Mouse (Mus musculus) telencephalon, adult 2 months (tissue): ENCODE measurements around the gene Glt28d2.

ENCODE experiments used
- DNase-seq: peaks from one replicate; pipeline ENCODE4 v3.0.0-alpha.2; 2011; ENCODE audit warnings: low read depth, low spot score

Gene Glt28d2

GRCm38 (mm10) chr3:85878911-85879310, 8.4 kb downstream of the Glt28d2 start:
- no peak for DNase-seq

GRCm38 (mm10) chr3:85863996-85864395, 23.3 kb downstream of the Glt28d2 start:
- no peak for DNase-seq

- no peak for DNase-seq
These were observed 24.4 kb downstream of the Glt28d2 start for GRCm38 (mm10) chr3:85862886-85863285.

GRCm38 (mm10) chr3:85860996-85861395, 26.3 kb downstream of the Glt28d2 start:
- no peak for DNase-seq

- DNase-seq, result no peak
These were observed 28.0 kb downstream of the Glt28d2 start for GRCm38 (mm10) chr3:85859311-85859710.

- no peak for DNase-seq
These were observed 28.9 kb downstream of the Glt28d2 start for GRCm38 (mm10) chr3:85858140-85859135.

GRCm38 (mm10) chr3:85857083-85857482, 30.2 kb downstream of the Glt28d2 start:
- no peak for DNase-seq

- DNase-seq, result no peak
These were observed 31.4 kb downstream of the Glt28d2 start for GRCm38 (mm10) chr3:85855947-85856346.

- no peak for DNase-seq
These were observed 32.3 kb downstream of the Glt28d2 start for GRCm38 (mm10) chr3:85855043-85855442.

- no peak for DNase-seq
These were observed 33.2 kb downstream of the Glt28d2 start for GRCm38 (mm10) chr3:85854143-85854542.

- no peak for DNase-seq
These were observed 33.6 kb downstream of the Glt28d2 start for GRCm38 (mm10) chr3:85853715-85854114.

- DNase-seq, result no peak
These were observed 37.2 kb downstream of the Glt28d2 start for GRCm38 (mm10) chr3:85850079-85850478.

- no peak for DNase-seq
These were observed 41.0 kb downstream of the Glt28d2 start for GRCm38 (mm10) chr3:85846316-85846715.

GRCm38 (mm10) chr3:85845341-85845740, 42.0 kb downstream of the Glt28d2 start:
- no peak for DNase-seq

GRCm38 (mm10) chr3:85842881-85843218, 44.5 kb downstream of the Glt28d2 start:
- DNase-seq, result no peak

GRCm38 (mm10) chr3:85842177-85842880, 45.0 kb downstream of the Glt28d2 start:
- no peak for DNase-seq

GRCm38 (mm10) chr3:85841454-85842176, 45.7 kb downstream of the Glt28d2 start:
- no peak for DNase-seq

- no peak for DNase-seq
These were observed 53.7 kb downstream of the Glt28d2 start for GRCm38 (mm10) chr3:85833627-85834026.

GRCm38 (mm10) chr3:85832490-85833155, 54.7 kb downstream of the Glt28d2 start:
- no peak for DNase-seq

- no peak for DNase-seq
These were observed 55.5 kb downstream of the Glt28d2 start for GRCm38 (mm10) chr3:85831785-85832184.

GRCm38 (mm10) chr3:85829047-85829446, 58.3 kb downstream of the Glt28d2 start:
- no peak for DNase-seq
